Mouse (Mus musculus) ES-E14 (cell line): ENCODE measurements around the gene Ctsz.

Experiments
- CHD2 ChIP-seq: IDR thresholded peaks from 2 replicates; pipeline ENCODE4 v1.6.1; 2014; ENCODE audit warnings: mild to moderate bottlenecking, low read depth, low read length, inconsistent platforms
- HCFC1 ChIP-seq: IDR thresholded peaks from 2 replicates; pipeline ENCODE4 v1.6.1; 2012; ENCODE audit warnings: low read length, inconsistent platforms, borderline replicate concordance; ENCODE audit not compliant: insufficient read depth
- MAFK ChIP-seq: IDR thresholded peaks from 2 replicates; pipeline ENCODE4 v1.6.1; 2014; ENCODE audit warnings: mild to moderate bottlenecking, low read depth, low read length, inconsistent platforms; ENCODE audit not compliant: insufficient read depth
- ZC3H11A ChIP-seq: IDR thresholded peaks from 2 replicates; pipeline ENCODE4 v1.6.1; 2012; ENCODE audit warnings: low read depth, mild to moderate bottlenecking, inconsistent platforms, low read length, borderline replicate concordance
- ZNF384 ChIP-seq: IDR thresholded peaks from 2 replicates; pipeline ENCODE4 v1.6.1; 2012; ENCODE audit warnings: low read depth, low read length, inconsistent platforms

GRCm38 (mm10) chr2:174444359-174444758 lies 5.5 kb upstream of the Ctsz start:
- TF ChIP-seq HCFC1 = no peak
- no peak for TF ChIP-seq CHD2
- TF ChIP-seq ZNF384 = no peak
- no peak for TF ChIP-seq ZC3H11A
- no peak for TF ChIP-seq MAFK
